Mouse (Mus musculus): ENCODE data around the gene Ctcf.

GRCm38 (mm10) chr8:105694051-105694799, 57.9 kb downstream of the Ctcf start:
- TF ChIP-seq CTCF (IDR thresholded peaks at IDR 0.05; ENCODE audit: low read depth, low read length) = no peak
- no peak for TF ChIP-seq EP300 (IDR thresholded peaks at IDR 0.05; ENCODE audit: insufficient read depth, low read depth, low read length)
